Mouse (Mus musculus): ENCODE results near the gene Atpaf2.
A peak's percentile ranks its signal among the peaks of the same experiment; 100 is the strongest.

DNA sequence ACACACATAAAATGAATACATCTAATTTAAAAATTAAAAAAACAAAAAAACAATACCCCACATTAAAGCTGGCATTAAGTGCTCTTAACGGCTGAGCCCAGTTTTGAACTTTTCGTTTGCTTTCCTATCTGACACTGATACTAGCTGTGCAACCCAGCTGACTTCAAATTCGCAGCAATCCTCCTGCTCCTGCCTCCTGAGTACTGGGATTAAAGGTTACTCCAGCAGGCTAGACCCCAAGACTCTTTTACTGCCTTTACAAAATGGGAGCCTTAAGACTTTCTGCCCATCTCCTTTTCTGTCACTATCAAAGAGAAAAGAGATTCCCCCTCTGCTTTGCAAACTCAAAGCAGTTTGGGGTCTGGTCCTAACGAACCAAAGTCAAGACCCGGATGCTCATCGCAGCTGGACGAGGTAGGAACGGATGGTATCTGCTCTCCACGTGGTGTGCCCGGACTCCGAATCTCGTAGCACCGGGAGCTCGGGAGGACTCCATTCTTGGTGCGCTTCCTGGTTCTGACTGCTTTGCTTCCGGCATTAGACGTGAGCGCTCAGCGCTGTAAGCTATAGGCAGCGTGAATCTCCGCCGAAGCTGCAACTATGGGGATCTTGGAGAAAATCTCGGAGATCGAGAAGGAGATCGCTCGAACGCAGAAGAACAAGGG lies 36.0 kb upstream of the Atpaf2 start, which contains the start of gene Drg2:
- TF ChIP-seq POLR2A (IDR thresholded peaks at IDR 0.05; ENCODE audit: borderline replicate concordance, extremely low read depth, insufficient read depth, insufficient read length, poor library complexity, severe bottlenecking), result peak; percentile 29; the same call in 1 of the 2 replicates
- TF ChIP-seq CTCF (IDR thresholded peaks at IDR 0.05; ENCODE audit: borderline replicate concordance, extremely low read depth, insufficient read depth, insufficient read length), result no peak

Measured in brain, embryonic 14.5 days (tissue).